Mouse (Mus musculus) liver, embryonic 15.5 days (tissue): ENCODE results near the gene Hoxd8. TPM values are rescaled to one million over a fixed set of nuclear protein-coding genes. Genes with fewer than 3 reads are reported as not detected.
A peak's percentile ranks its signal among the peaks of the same experiment; 100 is the strongest.

Experiments
- ATAC-seq: fragments of 200-750 bp; cut with Nextera tagmentation; 2 replicates; pipeline ENCODE4 v1.8.0; 2017; ENCODE audit warnings: moderate number of reproducible peaks, mild to moderate bottlenecking, moderate library complexity; ENCODE audit not compliant: insufficient read depth
- H3K27ac ChIP-seq: fragments of 300-500 bp; sonication (generic); replicated peaks from 2 replicates; pipeline ENCODE4 v1.5.1; 2015; ENCODE audit warnings: mild to moderate bottlenecking, inconsistent platforms
- H3K27me3 ChIP-seq: fragments of 300-500 bp; sonication (generic); 2 replicates; pipeline ENCODE4 v1.6.1; 2015; ENCODE audit warnings: mild to moderate bottlenecking, inconsistent platforms
- H3K36me3 ChIP-seq: fragments of 300-500 bp; sonication (generic); replicated peaks from 2 replicates; pipeline ENCODE4 v1.6.1; 2015; ENCODE audit warnings: moderate library complexity, mild to moderate bottlenecking, inconsistent platforms
- H3K4me1 ChIP-seq: fragments of 300-500 bp; sonication (generic); replicated peaks from 2 replicates; pipeline ENCODE4 v1.6.1; 2015; ENCODE audit warnings: inconsistent platforms
- H3K4me2 ChIP-seq: fragments of 300-500 bp; sonication (generic); 2 replicates; pipeline ENCODE4 v1.6.1; 2015; ENCODE audit warnings: moderate library complexity, mild to moderate bottlenecking, inconsistent platforms
- H3K4me3 ChIP-seq: fragments of 300-500 bp; sonication (generic); replicated peaks from 2 replicates; pipeline ENCODE4 v1.5.1; 2015; ENCODE audit warnings: mild to moderate bottlenecking, inconsistent platforms
- H3K9ac ChIP-seq: fragments of 300-500 bp; sonication (generic); 2 replicates; pipeline ENCODE4 v1.6.1; 2015; ENCODE audit warnings: moderate library complexity, mild to moderate bottlenecking, inconsistent platforms
- H3K9me3 ChIP-seq: fragments of 300-500 bp; sonication (generic); replicated peaks from 2 replicates; pipeline ENCODE4 v1.6.1; 2016; ENCODE audit warnings: inconsistent platforms
- WGBS: fragments of 180-500 bp; shearing (Covaris S2); methylation state at CpG from one replicate; pipeline ENCODE4 v1.1.7; 2015; ENCODE audit warnings: mixed read lengths; ENCODE audit not compliant: insufficient replicate concordance; 5-methylcytosine and 5-hydroxymethylcytosine counted together
- polyA plus RNA-seq: library from polyadenylated mRNA; unstranded; fragments of >200 nt; fragmentation: Nextera tagmentation; extraction: Ambion mirVana; gene quantifications from 2 replicates; pipeline ENCODE4 v1.2.1, GENCODE M21; 2015

Hoxd8 gene
- polyA plus RNA-seq, 1 experiment from 2014 or later, result 0.05 TPM

GRCm38 (mm10) chr2:74726551-74726950 lies 22.1 kb downstream of the Hoxd8 start, which contains the start of gene Gm28230:
Gene Gm28230, plus strand, starts transcription at chr2:74726728.
- H3K4me1 ChIP-seq, result no peaks in the 10 kb centered on the region
- peak within 1 kb of the TSS; percentile 29; the same call in 1 of the 2 replicates for H3K4me2 ChIP-seq
- no peaks in the 10 kb centered on the region for H3K9me3 ChIP-seq
- no peak for ATAC-seq
- H3K4me3 ChIP-seq, result no peak within 1 kb of the TSS; the same call in 1 of the 2 replicates
- no peak within 1 kb of the TSS for H3K27ac ChIP-seq
- peaks cover 99% of the 10 kb centered on the region for H3K27me3 ChIP-seq
- H3K9ac ChIP-seq, result no peak within 1 kb of the TSS
- 43% methylated on average over 5 of the region's 5 CpGs for WGBS
- H3K36me3 ChIP-seq, result no peaks in the 10 kb centered on the region

GRCm38 (mm10) chr2:74726973-74727639 lies 22.7 kb downstream of the Hoxd8 start:
- Histone ChIP-seq H3K27me3 (peaks cover 99% of the 10 kb centered on the region), H3K36me3 (no peaks in the 10 kb centered on the region), H3K9ac (no peak overlapping the region), H3K27ac (no peak overlapping the region), H3K4me1 (no peaks in the 10 kb centered on the region), H3K9me3 (no peaks in the 10 kb centered on the region), H3K4me3 (no peak overlapping the region; the same call in 1 of the 2 replicates), H3K4me2 (peak overlapping the region; percentile 29; the same call in 1 of the 2 replicates)
- 14% methylated on average over 42 of the region's 43 CpGs for WGBS
- no peak for ATAC-seq

DNA sequence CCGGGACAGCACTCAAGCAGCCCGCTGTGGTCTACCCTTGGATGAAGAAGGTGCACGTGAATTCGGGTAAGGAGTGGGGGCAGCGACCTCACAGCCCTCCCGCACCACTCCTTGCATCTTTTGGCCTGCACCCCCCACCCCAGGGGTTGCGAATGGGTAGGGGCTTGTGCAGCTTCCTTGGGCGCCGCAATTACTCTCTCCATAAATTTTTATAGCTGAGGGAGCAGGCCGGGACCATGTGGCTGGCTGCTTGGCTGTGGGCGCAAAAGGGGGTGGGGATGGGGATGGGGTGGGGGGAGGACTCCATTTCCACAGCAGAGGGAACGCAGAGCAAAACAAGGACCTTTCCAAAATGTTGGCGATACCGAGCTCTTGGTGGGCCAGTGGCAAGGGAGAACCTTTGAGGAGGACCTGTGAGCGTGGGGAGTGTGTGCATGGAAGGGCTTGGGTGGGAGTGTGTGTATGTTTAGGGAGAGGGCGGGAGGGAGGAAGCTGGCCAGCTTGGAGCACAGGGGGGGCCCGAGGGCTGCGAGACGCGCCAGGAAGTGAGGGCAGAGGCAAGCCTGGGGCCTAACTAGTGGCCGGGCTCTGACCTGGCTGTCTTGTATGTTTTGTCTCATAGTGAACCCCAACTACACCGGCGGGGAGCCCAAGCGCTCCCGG lies 23.4 kb downstream of the Hoxd8 start:
- Histone ChIP-seq H3K4me2 (peak overlapping the region; percentile 29; the same call in 1 of the 2 replicates), H3K4me3 (no peak overlapping the region; the same call in 1 of the 2 replicates), H3K4me1 (no peaks in the 10 kb centered on the region), H3K9me3 (no peaks in the 10 kb centered on the region), H3K9ac (no peak overlapping the region), H3K27ac (no peak overlapping the region), H3K36me3 (no peaks in the 10 kb centered on the region), H3K27me3 (peaks cover 99% of the 10 kb centered on the region)
- WGBS, result 7% methylated on average over 25 of the region's 25 CpGs
- no peak for ATAC-seq

GRCm38 (mm10) chr2:74728303-74728680 lies 23.9 kb downstream of the Hoxd8 start:
- no peak overlapping the region for H3K9ac ChIP-seq
- H3K4me1 ChIP-seq, result no peaks in the 10 kb centered on the region
- no peak overlapping the region for H3K27ac ChIP-seq
- H3K36me3 ChIP-seq, result no peaks in the 10 kb centered on the region
- no peak overlapping the region for H3K4me2 ChIP-seq
- 31% methylated on average over 13 of the region's 13 CpGs for WGBS
- no peak for ATAC-seq
- peaks cover 99% of the 10 kb centered on the region for H3K27me3 ChIP-seq
- no peaks in the 10 kb centered on the region for H3K9me3 ChIP-seq
- H3K4me3 ChIP-seq, result no peak overlapping the region

DNA sequence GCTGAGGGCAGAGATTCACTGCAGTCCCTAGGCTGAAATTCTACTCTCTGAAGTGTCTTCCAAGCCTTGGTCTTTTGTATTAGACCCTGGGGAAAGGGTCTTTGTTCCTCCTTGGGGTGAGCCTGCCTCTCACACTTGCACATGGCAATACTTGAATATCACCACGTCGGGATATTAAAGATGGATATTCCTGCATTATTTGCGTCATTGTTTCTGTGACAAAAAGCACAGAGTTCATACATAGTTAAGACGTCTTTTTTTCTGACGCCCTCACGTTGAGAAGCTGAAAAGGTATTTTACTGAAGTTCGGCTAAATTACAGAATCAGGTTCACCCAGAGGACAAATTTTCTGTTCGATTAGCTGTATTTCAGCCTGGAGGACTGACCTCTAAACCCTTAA lies 25.9 kb downstream of the Hoxd8 start:
- Histone ChIP-seq H3K4me3 (no peak overlapping the region), H3K4me2 (no peak overlapping the region), H3K4me1 (no peaks in the 10 kb centered on the region), H3K9ac (no peak overlapping the region), H3K36me3 (no peaks in the 10 kb centered on the region), H3K27ac (no peak overlapping the region), H3K27me3 (peaks cover 99% of the 10 kb centered on the region), H3K9me3 (no peaks in the 10 kb centered on the region)
- no peak for ATAC-seq
- WGBS, result 34% methylated on average over 8 of the region's 8 CpGs

DNA sequence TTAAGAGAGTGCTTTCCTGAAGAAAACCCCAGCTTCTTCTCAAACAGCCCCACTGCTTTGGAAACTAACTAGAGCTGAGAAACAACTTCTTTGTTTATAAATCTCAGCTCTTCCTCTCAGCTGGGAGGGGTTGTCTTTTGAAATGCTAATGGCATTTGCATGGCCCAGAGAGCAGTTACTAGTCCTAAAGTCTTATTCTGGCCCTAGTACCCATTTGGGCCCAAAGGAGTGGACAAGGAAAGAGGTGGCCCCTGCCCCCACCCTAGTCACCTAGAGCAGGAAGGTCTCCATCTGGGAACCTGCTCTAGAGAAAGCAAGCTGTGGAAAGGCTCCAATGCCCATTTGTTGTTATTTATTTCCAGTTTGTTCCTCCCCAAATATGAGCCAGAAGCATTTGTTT lies 26.6 kb downstream of the Hoxd8 start:
- Histone ChIP-seq H3K36me3 (no peaks in the 10 kb centered on the region), H3K4me1 (no peaks in the 10 kb centered on the region), H3K27ac (no peak overlapping the region), H3K4me2 (no peak overlapping the region), H3K27me3 (peaks cover 99% of the 10 kb centered on the region), H3K9ac (no peak overlapping the region), H3K4me3 (no peak overlapping the region), H3K9me3 (no peaks in the 10 kb centered on the region)
- no peak for ATAC-seq

GRCm38 (mm10) chr2:74731799-74732512 lies 27.5 kb downstream of the Hoxd8 start:
- H3K27me3 ChIP-seq, result peaks cover 99% of the 10 kb centered on the region
- H3K36me3 ChIP-seq, result no peaks in the 10 kb centered on the region
- ATAC-seq, result no peak
- 17% methylated on average over 9 of the region's 9 CpGs for WGBS
- H3K4me2 ChIP-seq, result no peak overlapping the region
- no peak overlapping the region for H3K27ac ChIP-seq
- H3K9me3 ChIP-seq, result no peaks in the 10 kb centered on the region
- no peak overlapping the region for H3K9ac ChIP-seq
- no peak overlapping the region for H3K4me3 ChIP-seq
- H3K4me1 ChIP-seq, result no peaks in the 10 kb centered on the region

DNA sequence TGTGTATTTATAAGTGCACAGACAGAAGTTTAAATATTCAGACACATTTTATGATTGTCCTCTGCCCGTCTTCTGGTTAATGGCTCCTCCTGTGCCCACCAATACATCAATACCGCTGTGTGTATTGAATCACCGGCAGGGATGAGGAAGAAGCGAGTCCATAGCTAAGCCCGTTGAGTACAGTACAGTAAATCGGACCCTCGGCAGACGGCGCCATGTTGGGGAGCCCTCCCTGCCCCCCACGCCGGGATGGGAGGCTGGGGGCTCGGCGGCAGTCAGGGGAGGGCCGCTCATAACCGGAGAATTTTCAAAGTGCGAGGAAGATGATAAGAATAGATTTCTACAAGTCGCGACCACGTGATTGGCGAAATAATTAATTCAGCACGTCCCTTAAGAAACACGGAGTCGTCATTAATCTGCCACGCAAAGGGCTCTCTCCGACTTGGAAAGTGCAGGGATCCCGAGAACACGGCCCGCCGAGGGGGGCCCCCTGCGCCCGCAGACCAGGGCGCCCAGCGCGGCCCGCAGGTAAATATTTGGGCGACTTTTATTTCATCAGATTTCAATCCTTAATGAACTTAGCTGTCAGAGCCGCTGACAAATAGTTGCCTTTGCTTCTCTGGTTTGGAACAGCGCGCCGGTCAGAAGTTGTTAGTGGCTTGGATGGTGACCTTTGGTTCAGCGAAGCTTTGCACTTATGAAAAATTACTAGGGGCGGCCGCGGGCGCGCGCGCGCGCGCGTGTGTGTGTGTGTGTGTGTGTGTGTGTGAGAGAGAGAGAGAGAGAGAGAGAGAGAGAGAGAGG lies 28.3 kb downstream of the Hoxd8 start:
- Histone ChIP-seq H3K9ac (no peak overlapping the region), H3K4me3 (no peak overlapping the region), H3K27ac (no peak overlapping the region), H3K4me2 (no peak overlapping the region), H3K4me1 (no peaks in the 10 kb centered on the region), H3K36me3 (no peaks in the 10 kb centered on the region), H3K9me3 (no peaks in the 10 kb centered on the region), H3K27me3 (peaks cover 99% of the 10 kb centered on the region)
- WGBS, result 2% methylated on average over 52 of the region's 52 CpGs
- no peak for ATAC-seq

GRCm38 (mm10) chr2:74733317-74733661 lies 28.9 kb downstream of the Hoxd8 start:
- Histone ChIP-seq H3K27ac (no peak overlapping the region), H3K27me3 (peaks cover 99% of the 10 kb centered on the region), H3K9ac (no peak overlapping the region), H3K4me2 (no peak overlapping the region), H3K9me3 (no peaks in the 10 kb centered on the region), H3K4me1 (no peaks in the 10 kb centered on the region), H3K36me3 (no peaks in the 10 kb centered on the region), H3K4me3 (no peak overlapping the region)
- WGBS, result under 1% methylated on average over 16 of the region's 16 CpGs
- no peak for ATAC-seq

- WGBS, result 6% methylated on average over 6 of the region's 6 CpGs
- Histone ChIP-seq H3K36me3 (no peaks in the 10 kb centered on the region), H3K27ac (no peak overlapping the region), H3K9me3 (no peaks in the 10 kb centered on the region), H3K27me3 (peaks cover 99% of the 10 kb centered on the region), H3K9ac (no peak overlapping the region), H3K4me2 (no peak overlapping the region), H3K4me3 (no peak overlapping the region), H3K4me1 (no peaks in the 10 kb centered on the region)
- ATAC-seq, result no peak
These were observed 29.4 kb downstream of the Hoxd8 start for GRCm38 (mm10) chr2:74733765-74734164.

DNA sequence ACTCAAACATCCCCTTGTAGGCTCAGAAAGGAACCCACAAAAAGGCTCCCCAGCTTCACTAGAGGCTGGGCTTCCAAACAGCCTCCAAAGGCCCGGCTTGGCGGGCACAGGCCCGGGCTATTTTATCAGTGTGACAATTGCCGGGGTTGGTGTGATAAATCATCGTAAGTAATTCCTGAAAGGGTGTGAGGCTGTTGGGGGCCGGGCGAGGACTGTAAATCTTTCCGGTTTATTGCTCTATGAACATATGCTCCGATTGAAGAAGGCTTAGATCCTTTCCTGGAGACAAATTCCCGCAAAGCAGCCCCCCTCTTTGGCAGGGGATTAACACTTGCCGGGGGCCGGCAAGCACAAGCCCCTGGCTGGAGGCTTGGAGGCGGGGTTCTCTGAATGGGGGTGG lies 30.0 kb downstream of the Hoxd8 start:
- Histone ChIP-seq H3K36me3 (no peaks in the 10 kb centered on the region), H3K4me3 (no peak overlapping the region), H3K4me2 (no peak overlapping the region), H3K9me3 (no peaks in the 10 kb centered on the region), H3K27ac (no peak overlapping the region), H3K9ac (no peak overlapping the region), H3K27me3 (peaks cover 99% of the 10 kb centered on the region), H3K4me1 (no peaks in the 10 kb centered on the region)
- no peak for ATAC-seq
- 5% methylated on average over 13 of the region's 13 CpGs for WGBS
